Mouse (Mus musculus) T-cell, adult 2 months (primary cell): ENCODE measurements at regions not wholly inside any gene's neighbourhood (a gene's known extent, or its start where the extent isn't known, plus 50 kb on each side); places are given as distances from the start of the nearest gene placed in this dataset.

ENCODE experiments used
- DNase-seq: peaks from one replicate; pipeline ENCODE4 v3.0.0; 2022; ENCODE audit warnings: low spot score

- DNase-seq = no peak
These were observed 320.4 kb downstream of the Synb start for GRCm38 (mm10) chr14:68973636-68974101.

DNA sequence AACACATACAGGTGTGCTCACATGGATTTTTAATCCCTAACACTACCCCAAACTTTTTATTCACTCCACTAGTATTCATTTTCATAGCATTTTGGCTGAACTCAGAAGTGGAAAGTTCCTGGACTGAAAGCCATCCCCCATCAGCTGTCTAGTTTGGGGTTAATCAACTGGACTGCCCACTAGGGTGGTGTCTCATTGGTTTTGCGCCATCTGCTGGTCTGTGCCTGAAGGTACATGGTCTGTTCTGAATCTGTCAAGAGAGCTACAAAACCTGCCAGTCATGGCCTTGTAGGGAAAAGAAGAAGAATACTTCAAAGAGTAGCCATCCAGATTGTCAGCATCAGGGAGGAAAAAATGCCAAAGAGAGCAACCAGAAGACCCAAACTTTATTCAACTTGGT lies 327.3 kb downstream of the Synb start:
- DNase-seq = peak; percentile 4

GRCm38 (mm10) chr14:68954577-68955460 lies 339.3 kb downstream of the Synb start:
- DNase-seq = no peak

GRCm38 (mm10) chr14:68945906-68946305 lies 348.2 kb downstream of the Synb start:
- no peak for DNase-seq

- DNase-seq = no peak
These were observed 348.7 kb downstream of the Synb start for GRCm38 (mm10) chr14:68945434-68945833.

DNA sequence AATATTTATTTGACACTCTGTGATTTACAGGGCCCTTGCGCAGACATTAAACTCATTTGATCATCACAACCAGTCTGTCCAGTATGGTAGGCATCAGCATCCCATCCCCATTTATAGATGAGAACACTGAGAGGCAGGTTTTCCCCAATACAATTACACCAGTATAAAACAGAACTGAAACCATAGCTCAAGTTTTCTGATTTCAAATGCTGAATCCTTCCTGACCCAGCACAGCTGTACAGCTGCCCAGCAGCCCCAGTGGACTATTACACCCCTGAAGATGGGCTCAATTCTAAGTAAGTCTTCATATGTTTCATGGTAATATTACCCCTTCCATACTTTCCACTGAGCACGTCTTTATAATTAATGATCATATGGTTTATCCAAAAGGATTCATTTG lies 352.3 kb downstream of the Synb start:
- no peak for DNase-seq

- DNase-seq = no peak
These were observed 352.9 kb downstream of the Synb start for GRCm38 (mm10) chr14:68941132-68941690.

- no peak for DNase-seq
These were observed 358.8 kb downstream of the Synb start for GRCm38 (mm10) chr14:68935303-68935662.

- no peak for DNase-seq
These were observed 359.3 kb downstream of the Synb start for GRCm38 (mm10) chr14:68934611-68935302.

DNA sequence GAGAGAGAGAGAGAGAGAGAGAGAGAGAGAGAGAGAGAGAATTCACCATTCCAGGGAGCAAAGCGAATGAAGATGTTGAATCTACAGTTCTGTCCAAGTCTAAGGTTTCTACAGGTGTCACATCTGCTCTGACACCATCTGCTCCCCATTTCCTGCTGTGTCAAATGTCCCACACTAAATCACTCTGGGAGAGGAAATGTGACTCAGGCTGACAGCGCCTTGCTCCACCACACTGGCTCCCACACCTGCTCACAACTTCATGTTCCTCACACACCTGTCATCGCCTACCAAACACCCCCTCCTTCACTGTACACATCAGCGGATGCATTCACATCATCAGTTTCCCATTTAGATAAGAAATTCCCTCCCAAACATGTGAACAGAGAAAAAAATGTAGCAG lies 366.3 kb downstream of the Synb start:
- DNase-seq = no peak

DNA sequence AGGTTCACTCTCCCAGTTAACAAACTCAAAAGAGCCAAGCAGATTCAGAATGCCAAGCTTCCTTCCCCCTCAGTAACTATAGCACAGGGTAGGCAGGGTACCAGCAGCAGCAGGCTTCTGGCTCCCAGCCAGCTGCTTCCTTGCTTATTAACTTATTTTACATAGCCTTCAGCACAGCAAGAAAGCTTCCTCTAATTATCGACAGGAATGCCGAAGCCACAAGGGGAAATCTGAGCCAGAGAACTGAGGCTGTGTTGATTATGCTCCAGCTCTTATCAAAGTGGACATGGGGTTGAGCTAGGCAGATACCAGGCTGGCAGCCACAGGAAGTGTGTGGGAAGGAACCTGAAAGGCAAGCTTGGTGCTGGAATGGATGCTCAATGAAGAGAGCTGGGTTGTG lies 371.0 kb downstream of the Synb start:
- no peak for DNase-seq

GRCm38 (mm10) chr14:68922035-68922434 lies 372.1 kb downstream of the Synb start:
- DNase-seq = no peak

DNA sequence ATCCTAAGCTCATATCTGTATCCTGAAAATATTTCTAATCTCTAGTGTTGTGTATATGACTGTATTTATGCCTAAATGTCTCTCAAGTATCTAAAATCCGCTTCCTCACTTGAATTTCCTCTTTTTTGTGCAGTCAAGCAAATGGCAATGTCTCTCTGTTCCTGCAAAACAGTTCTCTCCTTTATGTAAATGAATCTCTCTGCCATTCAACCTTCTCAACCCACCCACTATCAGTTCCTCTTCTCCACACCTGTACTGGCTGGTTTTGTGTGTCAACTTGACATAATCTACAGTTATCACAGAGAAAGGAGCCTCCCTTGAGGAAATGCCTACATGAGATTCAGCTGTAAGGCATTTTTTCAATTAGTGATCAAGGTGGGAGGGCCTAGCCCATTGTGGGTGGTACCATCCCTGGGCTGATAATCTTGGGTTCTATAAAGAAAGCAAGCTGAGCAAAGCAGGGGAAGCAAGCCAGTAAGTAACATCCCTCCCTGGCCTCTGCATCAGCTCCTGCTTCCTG lies 375.5 kb downstream of the Synb start:
- DNase-seq = no peak

DNA sequence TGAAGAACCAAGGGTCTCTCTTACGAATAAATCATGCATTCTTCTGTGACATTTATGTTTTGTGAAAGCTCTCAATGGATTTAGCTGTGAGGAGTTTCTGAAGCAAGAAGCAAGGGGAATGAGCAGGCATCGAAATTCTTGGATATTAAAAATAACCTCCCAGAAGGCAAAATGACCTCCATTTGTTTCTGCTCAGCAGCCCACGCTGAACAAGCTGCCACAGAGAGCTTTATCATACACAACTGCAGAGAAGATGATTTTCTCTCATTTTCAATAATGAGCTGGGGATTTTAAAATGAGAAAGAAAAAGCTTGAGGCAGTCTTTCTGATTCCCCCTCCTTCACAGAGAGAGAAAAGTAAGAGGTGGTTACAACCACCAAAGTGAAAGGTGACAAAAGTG lies 394.2 kb downstream of the Synb start:
- no peak for DNase-seq

GRCm38 (mm10) chr14:68877171-68877570 lies 416.9 kb downstream of the Synb start:
- no peak for DNase-seq

- DNase-seq = no peak
These were observed 433.0 kb downstream of the Synb start for GRCm38 (mm10) chr14:68861071-68861470.

GRCm38 (mm10) chr14:68857948-68858347 lies 436.2 kb downstream of the Synb start:
- DNase-seq = no peak

- no peak for DNase-seq
These were observed 445.6 kb downstream of the Synb start for GRCm38 (mm10) chr14:68848506-68848905.

DNA sequence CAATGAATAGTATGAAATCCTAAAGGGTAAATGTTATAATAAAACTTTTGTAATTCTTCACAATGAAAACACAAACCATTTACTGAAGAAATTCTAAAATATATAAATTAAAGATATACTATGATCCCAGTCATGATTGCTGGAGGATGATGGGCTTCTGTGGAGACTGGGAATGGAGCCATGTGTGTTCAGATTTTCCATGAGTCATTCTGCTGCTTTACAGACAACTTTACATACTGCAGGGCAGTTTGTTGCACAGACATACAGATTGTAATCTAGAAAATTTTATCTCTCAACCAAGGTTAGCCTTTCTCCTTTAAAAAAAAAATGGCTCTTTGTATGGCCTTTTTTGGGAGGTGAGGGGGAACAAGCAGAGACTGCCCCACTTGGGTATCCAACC lies 446.5 kb downstream of the Synb start:
- no peak for DNase-seq

DNA sequence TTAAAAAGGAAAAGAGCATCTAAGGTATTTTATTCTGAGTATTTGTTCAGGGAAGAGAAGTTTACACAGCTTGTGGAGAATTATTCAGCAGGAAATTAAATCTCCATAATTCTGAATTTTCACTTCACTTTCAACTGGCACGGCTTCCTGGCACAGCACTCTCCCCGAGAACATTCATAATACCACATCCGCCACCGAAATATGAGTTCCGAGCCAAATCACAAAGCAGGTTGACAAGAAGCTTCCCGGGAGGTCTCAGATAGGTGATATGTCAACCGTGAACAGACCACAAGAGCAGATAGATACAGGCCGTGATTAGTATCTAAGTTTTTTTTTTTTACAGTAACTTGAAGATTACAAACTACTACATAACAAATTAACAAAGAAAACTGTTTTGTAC lies 473.9 kb downstream of the Synb start:
- DNase-seq = peak; percentile 2

DNA sequence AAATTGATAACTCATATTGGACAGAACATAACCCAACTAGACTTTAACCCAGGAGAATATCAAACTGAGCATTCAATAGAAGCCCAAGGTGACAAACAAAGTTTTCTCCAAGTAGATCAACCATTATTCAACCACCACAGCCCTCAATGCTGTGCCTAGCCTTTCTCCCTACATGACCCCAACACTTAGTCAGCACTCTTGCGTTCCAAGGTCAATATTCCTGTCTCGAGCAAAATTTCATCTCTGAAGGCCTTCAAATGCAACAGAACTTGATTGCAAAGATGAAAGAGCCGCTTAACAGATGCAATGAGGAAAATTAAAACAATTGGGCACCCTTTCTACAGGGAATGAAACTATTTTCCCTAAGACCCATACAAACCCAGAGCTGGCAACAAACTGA lies 485.1 kb downstream of the Synb start:
- no peak for DNase-seq

GRCm38 (mm10) chr14:68807918-68808317 lies 486.2 kb downstream of the Synb start:
- DNase-seq = no peak

GRCm38 (mm10) chr14:68806646-68807045 lies 487.5 kb downstream of the Synb start:
- no peak for DNase-seq
